In the genomic region with DNA sequence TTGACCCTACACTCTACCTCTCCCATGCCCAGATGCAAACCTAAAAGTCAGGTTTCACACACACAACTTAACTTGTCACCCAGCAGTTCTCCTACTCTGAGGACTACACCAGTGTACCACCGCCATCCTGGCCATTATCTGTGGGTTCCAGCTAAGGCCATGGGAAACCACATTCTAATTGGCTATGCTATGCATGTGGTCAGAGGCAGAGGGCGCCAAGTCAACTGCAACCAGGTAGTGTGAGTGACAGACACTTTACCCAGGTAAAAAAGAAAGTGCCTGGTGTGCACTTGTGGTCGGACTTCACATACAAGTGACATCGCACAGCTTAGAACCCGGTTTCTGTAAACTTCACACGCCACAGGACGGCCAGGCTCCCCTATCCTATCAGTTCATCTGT, we compare ENCODE assay signal across 11 mouse cellular contexts. TPM values are rescaled to one million over a fixed set of nuclear protein-coding genes. Genes with fewer than 3 reads are reported as not detected.
DNase-seq lines count a peak whose midpoint lies in the region; ATAC-seq lines count a peak whose summit lies in the region.
"Had no signal": no experiment of that assay in that cellular context is flagged by ENCODE, and none has a peak within 500 bp of the region (broad histone marks: within the 10 kb centered on the region; RNA-seq: fewer than 3 reads in every experiment).

No protein-coding gene starts in this region.

- H3K36me3 ChIP-seq in hindbrain, embryonic 16.5 days (ENCODE audit: control insufficient read depth, insufficient read depth, low read length) = no peaks in the 10 kb centered on the region
- no peaks in the 10 kb centered on the region for H3K36me3 ChIP-seq in hindbrain, embryonic 12.5 days
- H3K36me3 ChIP-seq in hindbrain, embryonic 14.5 days (replicated peaks; ENCODE audit: control insufficient read depth, insufficient read depth) = no peaks in the 10 kb centered on the region
- H3K36me3 ChIP-seq: hindbrain, embryonic 15.5 days; midbrain, embryonic 12.5 days had no signal

- H3K27me3 ChIP-seq in hindbrain, embryonic 16.5 days (replicated peaks; ENCODE audit: control insufficient read depth, insufficient read depth, low read length) = peaks cover 3% of the 10 kb centered on the region; the same call in 1 of the 2 replicates
- peaks cover 96% of the 10 kb centered on the region for H3K27me3 ChIP-seq in hindbrain, embryonic 12.5 days
- H3K27me3 ChIP-seq in hindbrain, embryonic 14.5 days (ENCODE audit: control insufficient read depth, insufficient read depth, low read length) = peaks cover 57% of the 10 kb centered on the region

- no peaks in the 10 kb centered on the region for H3K9me3 ChIP-seq in hindbrain, embryonic 16.5 days (ENCODE audit: control insufficient read depth, low read length)
- no peaks in the 10 kb centered on the region for H3K9me3 ChIP-seq in hindbrain, embryonic 12.5 days (replicated peaks)
- no peaks in the 10 kb centered on the region for H3K9me3 ChIP-seq in hindbrain, embryonic 14.5 days (ENCODE audit: control insufficient read depth, low read length)
- H3K9me3 ChIP-seq: embryonic facial prominence, embryonic 15.5 days; hindbrain, embryonic 15.5 days; midbrain, embryonic 12.5 days had no signal

- ATAC-seq in hindbrain, embryonic 16.5 days = 0 out of 2 replicates have a peak, but pooled peaks have one; percentile 12
- ATAC-seq in hindbrain, embryonic 12.5 days (ENCODE audit: low FRiP score) = no peak
- ATAC-seq in erythroblast, adult 5-6 weeks (replicated peaks; ENCODE audit: low FRiP score, poor library complexity, severe bottlenecking) = peak; percentile 64
- ATAC-seq in hindbrain, embryonic 14.5 days (ENCODE audit: low FRiP score) = no peak

- H3K4me3 ChIP-seq in hindbrain, embryonic 16.5 days (ENCODE audit: low read length) = no peak overlapping the region
- H3K4me3 ChIP-seq in hindbrain, embryonic 12.5 days = no peak overlapping the region
- no peak overlapping the region for H3K4me3 ChIP-seq in hindbrain, embryonic 14.5 days (replicated peaks; ENCODE audit: low read length)
- H3K4me3 ChIP-seq: embryonic facial prominence, embryonic 15.5 days; hindbrain, embryonic 15.5 days; midbrain, embryonic 12.5 days had no signal

- DNase-seq in ES-CJ7 (ENCODE audit: low read depth, low spot score) = peak; percentile 53
- DNase-seq in lung, postnatal 14 days = peak; percentile 66
- DNase-seq in ovary, postnatal 10 days (ENCODE audit: low spot score) = no peak
- DNase-seq in hindbrain, embryonic 14.5 days (ENCODE audit: low spot score) = no peak
- DNase-seq in urinary bladder, adult 18-20 months (ENCODE audit: low spot score in 2 of 2) = no peak

- no peak overlapping the region for H3K9ac ChIP-seq in hindbrain, embryonic 16.5 days (ENCODE audit: low read depth, low read length)
- H3K9ac ChIP-seq in hindbrain, embryonic 12.5 days = no peak overlapping the region
- no peak overlapping the region for H3K9ac ChIP-seq in hindbrain, embryonic 14.5 days
- H3K9ac ChIP-seq: embryonic facial prominence, embryonic 15.5 days; hindbrain, embryonic 15.5 days; midbrain, embryonic 12.5 days had no signal

- H3K27ac ChIP-seq in hindbrain, embryonic 16.5 days (ENCODE audit: low read depth, low read length) = 0 out of 2 replicates have a peak overlapping the region, but pooled peaks have one; percentile 13
- no peak overlapping the region for H3K27ac ChIP-seq in hindbrain, embryonic 12.5 days
- H3K27ac ChIP-seq in hindbrain, embryonic 14.5 days = no peak overlapping the region
- H3K27ac ChIP-seq: embryonic facial prominence, embryonic 15.5 days; hindbrain, embryonic 15.5 days; midbrain, embryonic 12.5 days had no signal

- no peak overlapping the region for H3K4me2 ChIP-seq in hindbrain, embryonic 16.5 days (ENCODE audit: low read length)
- no peak overlapping the region for H3K4me2 ChIP-seq in hindbrain, embryonic 12.5 days (replicated peaks)
- no peak overlapping the region for H3K4me2 ChIP-seq in hindbrain, embryonic 14.5 days (replicated peaks)
- H3K4me2 ChIP-seq: embryonic facial prominence, embryonic 15.5 days; hindbrain, embryonic 15.5 days; midbrain, embryonic 12.5 days had no signal

- peaks cover 5% of the 10 kb centered on the region for H3K4me1 ChIP-seq in hindbrain, embryonic 16.5 days (ENCODE audit: control insufficient read depth, insufficient read depth, low read depth, low read length)
- peaks cover 10% of the 10 kb centered on the region for H3K4me1 ChIP-seq in hindbrain, embryonic 12.5 days
- H3K4me1 ChIP-seq in hindbrain, embryonic 14.5 days (replicated peaks; ENCODE audit: control insufficient read depth, insufficient read depth, low read length) = peaks cover 6% of the 10 kb centered on the region; the same call in 1 of the 2 replicates

- WGBS in hindbrain, embryonic 16.5 days = 68% methylated on average over 7 of the region's 7 CpGs
- WGBS in hindbrain, embryonic 12.5 days = 63% methylated on average over 7 of the region's 7 CpGs
- WGBS in hindbrain, embryonic 14.5 days = 65% methylated on average over 7 of the region's 7 CpGs

RNA-seq across cellular contexts. Expression of a gene that starts 36.3 kb away (rescaled TPM):
- polyA plus RNA-seq in hindbrain, embryonic 16.5 days (2015; fragmentation: Nextera tagmentation; extraction: Ambion mirVana) = 0.82 and 0.89 TPM in 2 replicates
- 3.0 and 3.6 TPM in 2 replicates for polyA plus RNA-seq in hindbrain, embryonic 12.5 days (2016; fragmentation: Nextera tagmentation; extraction: Ambion mirVana)
- total RNA-seq in erythroblast, adult 5-6 weeks (2015; ENCODE audit: low replicate concordance) = 7.9 and 18.1 TPM in 2 replicates
- 3.6 and 12.9 TPM in 2 replicates for total RNA-seq in erythroblast, adult 5-6 weeks (2017; ENCODE audit: low replicate concordance)
- polyA plus RNA-seq in hindbrain, embryonic 14.5 days (2014; fragmentation: Nextera tagmentation; extraction: Ambion mirVana) = 0.55 and 0.71 TPM in 2 replicates

RNA-seq across cellular contexts. Expression of a gene that starts 41.0 kb away (rescaled TPM):
- 94.3 and 109 TPM in 2 replicates for polyA plus RNA-seq in hindbrain, embryonic 16.5 days (2015; fragmentation: Nextera tagmentation; extraction: Ambion mirVana)
- 11.6 and 14.2 TPM in 2 replicates for polyA plus RNA-seq in hindbrain, embryonic 12.5 days (2016; fragmentation: Nextera tagmentation; extraction: Ambion mirVana)
- 19.0 and 24.5 TPM in 2 replicates for total RNA-seq in erythroblast, adult 5-6 weeks (2015; ENCODE audit: low replicate concordance)
- total RNA-seq in erythroblast, adult 5-6 weeks (2017; ENCODE audit: low replicate concordance) = 7.9 and 14.1 TPM in 2 replicates
- 78.8 and 82.4 TPM in 2 replicates for polyA plus RNA-seq in hindbrain, embryonic 14.5 days (2014; fragmentation: Nextera tagmentation; extraction: Ambion mirVana)

RNA-seq across cellular contexts. Expression of a gene that starts 57.9 kb away (rescaled TPM):
- polyA plus RNA-seq in hindbrain, embryonic 16.5 days (2015; fragmentation: Nextera tagmentation; extraction: Ambion mirVana) = 2.6 and 3.2 TPM in 2 replicates
- 4.6 and 4.9 TPM in 2 replicates for polyA plus RNA-seq in hindbrain, embryonic 12.5 days (2016; fragmentation: Nextera tagmentation; extraction: Ambion mirVana)
- total RNA-seq in erythroblast, adult 5-6 weeks (2015; ENCODE audit: low replicate concordance) = 37.4 and 40.3 TPM in 2 replicates
- 43.1 and 44.2 TPM in 2 replicates for total RNA-seq in erythroblast, adult 5-6 weeks (2017; ENCODE audit: low replicate concordance)
- polyA plus RNA-seq in hindbrain, embryonic 14.5 days (2014; fragmentation: Nextera tagmentation; extraction: Ambion mirVana) = 3.8 and 5.1 TPM in 2 replicates

Comparison
In these comparisons a context has a peak if more than half of its experiments do, and no peak if none do; other contexts are left out.
1. ATAC-seq: peak in hindbrain, embryonic 16.5 days (single experiment) and erythroblast, adult 5-6 weeks (single experiment); none in hindbrain, embryonic 12.5 days (single experiment) and hindbrain, embryonic 14.5 days (single experiment).
2. DNase-seq: peak in ES-CJ7 (single experiment) and lung, postnatal 14 days (single experiment); none in ovary, postnatal 10 days (single experiment), hindbrain, embryonic 14.5 days (single experiment) and urinary bladder, adult 18-20 months (0 of 2).